Mouse (Mus musculus) neural tube, embryonic 10.5 days (tissue): ENCODE results near the gene Cetn4.

Source experiments
- DNase-seq: peaks from one replicate; pipeline ENCODE4 v3.0.0-alpha.2; 2017; ENCODE audit warnings: low spot score; ENCODE audit errors: extremely low spot score

The Cetn4 gene

GRCm38 (mm10) chr3:37303392-37304139, 8.9 kb downstream of the Cetn4 start:
- DNase-seq: no peak

DNA sequence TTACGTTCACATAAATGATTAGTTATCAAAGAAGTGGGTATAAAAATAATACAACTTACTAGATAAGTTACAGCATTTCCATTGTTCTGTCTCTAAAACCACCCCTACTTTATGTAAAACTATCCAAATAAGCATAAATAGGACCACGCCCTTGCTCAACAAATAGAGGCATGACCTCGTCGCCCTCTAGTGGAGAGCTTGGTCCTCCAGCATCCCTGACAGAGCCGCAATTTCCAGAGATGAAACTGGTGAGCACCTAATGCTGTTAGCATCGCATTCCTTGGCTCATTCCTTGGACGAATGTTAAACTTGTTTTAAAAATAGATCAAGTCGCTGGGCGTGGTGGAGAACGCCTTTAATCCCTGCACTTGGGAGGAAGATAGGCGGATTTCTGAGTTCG, 9.8 kb downstream of the Cetn4 start:
- DNase-seq: peak; percentile 45

- no peak for DNase-seq
Measured at GRCm38 (mm10) chr3:37299470-37299869, 13.0 kb downstream of the Cetn4 start.

GRCm38 (mm10) chr3:37292654-37293053, 19.9 kb downstream of the Cetn4 start:
- DNase-seq: no peak

DNA sequence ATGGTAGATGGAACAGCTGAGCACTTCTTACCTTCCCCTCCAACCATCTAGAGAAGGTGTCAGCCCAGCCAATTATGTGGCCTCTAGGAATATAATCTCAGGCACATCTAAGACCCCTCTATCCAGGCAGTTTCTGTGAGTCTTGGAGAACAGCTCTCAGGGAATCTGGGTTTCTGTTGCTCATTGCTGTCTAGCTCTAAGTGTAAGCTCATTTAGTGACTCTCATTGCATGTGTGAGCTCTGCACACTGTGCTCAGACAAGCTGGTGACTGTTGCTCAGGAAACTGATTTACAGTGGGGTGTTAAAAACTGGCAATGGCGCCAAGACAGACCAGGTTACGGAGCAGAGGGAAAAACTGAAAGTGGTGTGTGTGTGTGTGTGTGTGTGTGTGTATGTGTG, 20.6 kb downstream of the Cetn4 start:
- DNase-seq: no peak

- no peak for DNase-seq
Measured at GRCm38 (mm10) chr3:37290881-37291541, 21.5 kb downstream of the Cetn4 start.

GRCm38 (mm10) chr3:37289237-37289636, 23.3 kb downstream of the Cetn4 start:
- DNase-seq: no peak

- DNase-seq: no peak
Measured at GRCm38 (mm10) chr3:37283234-37283633, 29.3 kb downstream of the Cetn4 start.

GRCm38 (mm10) chr3:37282299-37282922, 30.1 kb downstream of the Cetn4 start:
- no peak for DNase-seq

- DNase-seq: no peak
Measured at GRCm38 (mm10) chr3:37280871-37281270, 31.6 kb downstream of the Cetn4 start.

DNA sequence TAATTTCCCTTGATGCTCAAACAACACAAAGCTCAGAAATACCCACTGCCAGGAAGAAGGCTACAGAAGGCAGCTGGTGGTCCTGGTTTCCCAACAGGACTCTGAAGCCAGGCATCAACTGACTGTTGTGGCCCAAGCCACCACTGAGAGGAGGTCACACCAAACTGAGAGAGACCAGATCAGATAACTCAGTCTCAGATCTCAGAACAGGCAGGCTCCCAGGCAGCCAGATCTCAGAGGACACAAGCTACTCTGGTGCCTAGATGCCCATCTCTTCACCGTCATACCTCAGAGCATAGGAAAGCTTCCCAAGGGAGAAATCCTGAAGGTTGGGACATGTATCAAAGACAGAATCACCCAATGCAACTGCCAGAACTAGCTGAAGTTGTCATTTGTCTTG, 32.3 kb downstream of the Cetn4 start:
- DNase-seq: no peak

DNA sequence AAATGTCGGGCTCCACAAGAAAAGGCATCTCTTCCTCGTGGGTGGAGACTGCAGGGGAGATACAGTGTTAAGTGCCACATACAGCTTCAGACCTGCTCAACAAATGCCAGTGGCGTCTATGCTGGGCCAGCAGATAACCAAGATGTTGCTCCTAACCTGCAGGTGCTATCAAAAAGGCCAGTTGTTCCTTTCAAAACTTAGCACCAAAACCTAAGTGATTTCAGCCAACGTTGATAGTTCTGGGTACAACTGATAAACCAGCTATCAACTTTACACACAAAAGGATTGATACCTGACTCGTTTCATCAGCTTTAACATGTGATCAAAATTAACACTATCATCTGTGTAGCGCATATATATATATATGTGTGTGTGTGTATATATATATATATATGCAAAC, 37.8 kb downstream of the Cetn4 start:
- no peak for DNase-seq

DNA sequence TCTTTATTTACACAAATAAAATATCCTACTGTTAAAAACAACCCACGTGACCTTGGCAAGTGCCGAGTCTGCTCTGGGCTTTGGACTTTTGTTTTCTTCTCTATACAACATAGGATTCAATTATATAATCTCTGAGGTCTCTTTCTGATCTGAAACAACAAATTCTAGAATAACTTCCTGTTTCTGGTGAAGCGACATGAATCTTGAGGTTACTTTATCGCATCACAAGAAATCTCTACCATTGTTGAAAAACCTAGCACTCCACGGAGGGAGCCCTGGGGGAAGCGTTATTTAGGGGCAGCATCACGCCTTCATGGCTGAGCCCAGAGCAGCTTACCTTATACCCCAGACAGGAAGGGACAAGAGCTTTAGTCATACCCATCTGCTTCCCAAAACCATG, 39.4 kb downstream of the Cetn4 start:
- DNase-seq: no peak

- peak; percentile 42 for DNase-seq
Measured at GRCm38 (mm10) chr3:37271209-37271608, 41.3 kb downstream of the Cetn4 start.

DNA sequence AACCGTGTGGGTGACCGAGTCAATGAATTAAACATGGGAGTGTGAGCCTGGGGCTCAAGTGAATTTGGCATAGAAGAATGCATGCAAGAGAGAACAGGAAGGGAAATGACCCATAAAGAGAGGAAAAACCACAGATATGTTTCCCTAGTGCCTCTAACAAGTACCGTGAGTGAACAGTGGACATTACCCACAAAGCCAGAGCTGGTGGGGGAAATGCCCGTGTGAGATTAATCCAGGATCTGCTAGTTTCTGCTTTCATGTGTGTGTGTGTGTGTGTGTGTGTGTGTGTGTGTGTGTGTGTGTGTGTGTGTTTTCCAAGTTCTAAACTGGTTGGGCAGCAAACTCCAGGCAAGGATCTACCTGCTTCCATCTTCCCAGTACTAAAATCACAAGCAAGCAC, 42.6 kb downstream of the Cetn4 start:
- no peak for DNase-seq

GRCm38 (mm10) chr3:37268338-37268737, 44.2 kb downstream of the Cetn4 start:
- no peak for DNase-seq

- no peak for DNase-seq
Measured at GRCm38 (mm10) chr3:37259331-37259999, 53.0 kb downstream of the Cetn4 start.

- DNase-seq: no peak
Measured at GRCm38 (mm10) chr3:37257776-37258175, 54.7 kb downstream of the Cetn4 start.
